Mouse (Mus musculus) small intestine, adult 10 weeks (tissue): ENCODE results near the gene Olfr845. TPM values are rescaled to one million over a fixed set of nuclear protein-coding genes. Genes with fewer than 3 reads are reported as not detected.

Experiments used
- polyA plus RNA-seq: library from polyadenylated mRNA; stranded (reverse); fragments of 350-450 nt; fragmentation: Illumina TruSeq; extraction: RNeasy Lipid Tissue Mini Kit (QIAGEN cat#74804); gene quantifications from one replicate; pipeline ENCODE4 v1.2.3, GENCODE M21; 2014; ENCODE audit warnings: low replicate concordance

The Olfr845 gene
- polyA plus RNA-seq: not detected

DNA sequence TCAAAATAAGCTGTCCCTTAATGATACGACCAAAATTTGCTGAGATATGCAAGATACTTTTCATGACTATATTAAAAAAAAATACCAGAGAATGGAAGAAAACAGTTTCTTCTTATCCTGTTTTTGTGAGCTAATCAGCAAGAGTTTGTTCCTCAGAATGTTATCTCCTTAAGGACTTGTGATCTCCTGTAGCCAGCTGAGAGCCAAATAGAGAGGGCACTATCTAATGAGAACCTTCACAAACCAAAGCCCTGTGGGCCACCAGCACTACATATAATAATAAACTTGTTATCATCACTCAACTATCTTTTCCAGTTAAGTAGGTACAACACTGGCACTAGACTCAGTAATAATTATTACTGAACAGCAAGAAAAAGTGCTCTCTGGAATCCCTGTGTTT lies at the start of gene Olfr845:
TSS of gene Olfr845 (plus strand) at position 301 of the 400 bp plus-strand sequence.

DNA sequence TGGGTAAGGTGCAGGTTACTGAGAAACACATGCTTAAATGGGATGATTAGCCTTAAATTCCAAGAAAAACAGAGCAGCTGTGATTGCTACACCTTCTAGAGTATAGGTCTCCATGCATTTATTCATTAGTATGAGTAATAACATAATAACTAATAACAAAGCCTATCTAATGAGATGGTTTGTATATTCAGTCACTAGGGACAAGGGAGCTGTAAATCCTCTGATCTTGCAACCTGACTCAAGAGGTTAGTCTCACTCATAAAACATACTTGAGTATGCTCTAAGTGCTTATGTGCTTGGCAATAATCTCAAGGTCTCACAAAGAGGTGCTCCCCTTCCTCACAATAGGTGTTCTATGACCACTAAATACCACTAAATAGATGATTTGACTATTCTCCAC lies 20.2 kb upstream of the Olfr845 start, which contains the start of gene Olfr844:
TSS of gene Olfr844 (plus strand) at position 301 of the 400 bp plus-strand sequence.

DNA sequence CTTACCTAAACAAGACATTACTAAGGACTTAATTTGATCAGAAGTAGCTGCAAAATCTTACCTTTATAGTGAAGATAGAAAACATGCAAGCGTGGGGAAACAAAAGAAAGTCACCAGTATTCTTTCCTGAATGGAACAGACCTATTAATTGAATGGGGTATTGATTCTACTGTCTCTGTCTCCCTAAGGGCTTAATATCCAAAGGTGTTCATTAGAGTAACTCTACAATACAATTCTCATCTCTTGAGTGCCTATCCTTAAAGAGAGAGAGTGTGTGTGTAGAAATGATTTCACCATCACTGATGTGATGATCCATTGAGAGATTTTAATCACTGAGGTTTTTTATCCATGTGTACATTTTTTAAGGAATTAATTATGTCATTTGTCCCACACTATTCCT lies 27.6 kb downstream of the Olfr845 start, which contains the start of gene Olfr846:
TSS of gene Olfr846 (minus strand) at position 101 of the 400 bp plus-strand sequence.

DNA sequence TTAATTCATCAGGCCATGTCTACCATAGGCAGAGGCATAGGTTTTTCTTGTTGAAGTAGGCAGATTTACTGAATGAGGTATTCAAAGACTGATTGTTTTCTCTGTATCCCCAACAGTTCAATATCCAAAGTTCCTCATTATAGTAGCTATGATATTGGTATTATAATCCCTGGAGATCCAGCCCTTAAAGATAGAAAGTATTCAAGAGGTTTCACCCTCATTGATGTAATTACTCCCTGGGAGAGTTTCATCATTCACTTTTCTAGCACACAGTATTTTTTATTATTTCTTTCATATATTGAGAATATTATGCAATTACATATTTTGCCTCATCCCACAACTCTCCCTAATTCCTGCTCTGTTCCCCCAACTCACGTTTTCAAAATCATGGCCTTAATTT lies 42.3 kb downstream of the Olfr845 start, which contains the start of gene Olfr847:
TSS of gene Olfr847 (minus strand) at position 101 of the 400 bp plus-strand sequence.

Other genes starting within 250 kb of the Olfr845 start
- gene Olfr836, start 216.1 kb upstream of the Olfr845 start, polyA plus RNA-seq: not detected
- gene Olfr837, start 200.1 kb upstream of the Olfr845 start, polyA plus RNA-seq: not detected
- not detected for gene Olfr839-ps1, start 159.1 kb upstream of the Olfr845 start, polyA plus RNA-seq
- not detected for gene Olfr843, start 84.5 kb upstream of the Olfr845 start, polyA plus RNA-seq
- gene Olfr844, start 20.1 kb upstream of the Olfr845 start, polyA plus RNA-seq: not detected
- not detected for gene Olfr846, start 27.5 kb downstream of the Olfr845 start, polyA plus RNA-seq
- not detected for gene Olfr847, start 42.2 kb downstream of the Olfr845 start, polyA plus RNA-seq
- gene Olfr849, start 103.8 kb downstream of the Olfr845 start, polyA plus RNA-seq: not detected
- not detected for gene Olfr850, start 141.8 kb downstream of the Olfr845 start, polyA plus RNA-seq
- gene Olfr851, start 156.8 kb downstream of the Olfr845 start, polyA plus RNA-seq: not detected
- gene Olfr853, start 204.6 kb downstream of the Olfr845 start, polyA plus RNA-seq: not detected
- gene Olfr854, start 230.9 kb downstream of the Olfr845 start, polyA plus RNA-seq: not detected
- gene Olfr855, start 246.2 kb downstream of the Olfr845 start, polyA plus RNA-seq: not detected